Mouse (Mus musculus) heart, adult 2 months (tissue): ENCODE results near the gene Olfr90. TPM values are rescaled to one million over a fixed set of nuclear protein-coding genes. Genes with fewer than 3 reads are reported as not detected.

Experiments used
- DNase-seq, 2 experiments: peaks; one replicate each; pipeline ENCODE4 v3.0.0; 2021
- H3K27ac ChIP-seq: fragments of 200-600 bp; 2 replicates; pipeline ENCODE4 v1.8.1; 2022
- H3K27me3 ChIP-seq: fragments of 200-500 bp; 2 replicates; pipeline ENCODE4 v1.6.1; 2012; ENCODE audit warnings: mild to moderate bottlenecking, low read length, inconsistent platforms, mixed read lengths; ENCODE audit not compliant: control insufficient read depth, insufficient read depth
- H3K36me3 ChIP-seq: fragments of 200-500 bp; 2 replicates; pipeline ENCODE4 v1.6.1; 2012; ENCODE audit warnings: low read length, inconsistent platforms; ENCODE audit not compliant: control insufficient read depth, insufficient read depth
- H3K4me1 ChIP-seq: fragments of 200-500 bp; 2 replicates; pipeline ENCODE4 v1.6.1; 2011; ENCODE audit warnings: low read length; ENCODE audit not compliant: control insufficient read depth, insufficient read depth
- H3K4me3 ChIP-seq: fragments of 200-600 bp; 2 replicates; pipeline ENCODE4 v1.8.1; 2022
- H3K79me2 ChIP-seq: fragments of 200-500 bp; replicated peaks from 2 replicates; pipeline ENCODE4 v1.6.1; 2012; ENCODE audit warnings: mild to moderate bottlenecking, inconsistent platforms, low read length, moderate library complexity, mixed read lengths; ENCODE audit not compliant: control insufficient read depth, insufficient read depth
- H3K9ac ChIP-seq: fragments of 200-500 bp; 2 replicates; pipeline ENCODE4 v1.6.1; 2012; ENCODE audit warnings: low read depth, mild to moderate bottlenecking, control low read depth, inconsistent platforms, low read length, mixed read lengths
- CTCF ChIP-seq: fragments of 200-600 bp; IDR thresholded peaks from 2 replicates; pipeline ENCODE4 v1.8.1; 2022; ENCODE audit warnings: antibody characterized with exemption, mild to moderate bottlenecking, moderate library complexity
- EP300 ChIP-seq: fragments of 200-500 bp; IDR thresholded peaks from 2 replicates; pipeline ENCODE4 v1.6.1; 2011; ENCODE audit warnings: low read depth, low read length, control low read depth; ENCODE audit not compliant: insufficient read depth
- POLR2A ChIP-seq: fragments of 200-500 bp; IDR thresholded peaks from 2 replicates; pipeline ENCODE4 v1.6.1; 2011; ENCODE audit warnings: mild to moderate bottlenecking, low read depth, low read length, control low read depth; ENCODE audit not compliant: insufficient read depth
- WGBS: fragments of 180-500 bp; shearing (Covaris S2); methylation state at CpG from one replicate; pipeline ENCODE4 v1.1.7; 2018; 5-methylcytosine and 5-hydroxymethylcytosine counted together
- intact Hi-C: fragments of 180-260 bp; cut with DNase I; formaldehyde crosslinking; loops from one replicate; pipeline ENCODE4 v1.15.1; 2025
- polyA plus RNA-seq: library from polyadenylated mRNA; depleted of rRNA; stranded (reverse); fragments of >200 nt; gene quantifications from 2 replicates; pipeline ENCODE4 v1.2.3, GENCODE M21; 2012
- total RNA-seq, 2 experiments: library from RNA; stranded (reverse); gene quantifications; 2 replicates each; pipeline ENCODE4 v1.2.3; 2021

The Olfr90 gene
- total and polyA plus RNA-seq, 3 experiments: not detected

GRCm38 (mm10) chr17:37056957-37057356 lies 31.3 kb downstream of the Olfr90 start:
- 88% methylated on average over 6 of the region's 6 CpGs for WGBS
- no peaks in the 10 kb centered on the region for H3K36me3 ChIP-seq
- H3K4me3 ChIP-seq: no peak overlapping the region
- H3K27me3 ChIP-seq: no peaks in the 10 kb centered on the region
- no peaks in the 10 kb centered on the region for H3K79me2 ChIP-seq
- no peak for DNase-seq
- TF ChIP-seq EP300 (no peak), CTCF (no peak), POLR2A (no peak)
- no peak overlapping the region for H3K9ac ChIP-seq
- intact Hi-C loops: no loop called here
- H3K27ac ChIP-seq: no peak overlapping the region
- no peaks in the 10 kb centered on the region for H3K4me1 ChIP-seq

GRCm38 (mm10) chr17:37051745-37052144 lies 36.6 kb downstream of the Olfr90 start:
- no peak overlapping the region for H3K9ac ChIP-seq
- intact Hi-C loops: no loop called here
- 60% methylated on average over 4 of the region's 4 CpGs for WGBS

GRCm38 (mm10) chr17:37050876-37051275 lies 37.4 kb downstream of the Olfr90 start:
- TF ChIP-seq CTCF (no peak), POLR2A (no peak), EP300 (no peak)
- intact Hi-C loops: no loop called here
- H3K9ac ChIP-seq: peak overlapping the region; percentile 24
- H3K4me1 ChIP-seq: 0 out of 2 replicates have a peak, but pooled peaks cover 2% of the 10 kb centered on the region
- 36% methylated on average over 27 of the region's 27 CpGs for WGBS
- H3K79me2 ChIP-seq: no peaks in the 10 kb centered on the region
- H3K36me3 ChIP-seq: no peaks in the 10 kb centered on the region
- 0 out of 2 replicates have a peak, but pooled peaks cover 2% of the 10 kb centered on the region for H3K27me3 ChIP-seq
- peak overlapping the region; percentile 26; the same call in 1 of the 2 replicates for H3K27ac ChIP-seq
- H3K4me3 ChIP-seq: peak overlapping the region; percentile 47
- peak; percentile 4 to 30 for DNase-seq

More at GRCm38 (mm10) chr17:37051745-37052144, 36.6 kb downstream of the Olfr90 start:
- Histone ChIP-seq H3K27ac (no peak overlapping the region), H3K27me3 (0 out of 2 replicates have a peak, but pooled peaks cover 2% of the 10 kb centered on the region), H3K4me3 (no peak overlapping the region), H3K79me2 (no peaks in the 10 kb centered on the region), H3K4me1 (0 out of 2 replicates have a peak, but pooled peaks cover 2% of the 10 kb centered on the region), H3K36me3 (no peaks in the 10 kb centered on the region)
- TF ChIP-seq CTCF: no peak
- no peak for TF ChIP-seq EP300
- no peak for TF ChIP-seq POLR2A
- no peak for DNase-seq

GRCm38 (mm10) chr17:37050399-37050798 lies 37.9 kb downstream of the Olfr90 start:
- TF ChIP-seq CTCF (no peak), POLR2A (peak; percentile 74), EP300 (no peak)
- Histone ChIP-seq H3K4me3 (peak overlapping the region; percentile 47), H3K36me3 (no peaks in the 10 kb centered on the region), H3K79me2 (no peaks in the 10 kb centered on the region), H3K27ac (peak overlapping the region; percentile 26; the same call in 1 of the 2 replicates), H3K27me3 (0 out of 2 replicates have a peak, but pooled peaks cover 2% of the 10 kb centered on the region), H3K9ac (peak overlapping the region; percentile 9; the same call in 1 of the 2 replicates), H3K4me1 (0 out of 2 replicates have a peak, but pooled peaks cover 2% of the 10 kb centered on the region)
- DNase-seq: peak; percentile 80 to 85
- intact Hi-C loops: no loop called here
- 14% methylated on average over 22 of the region's 22 CpGs for whole genome bisulfite sequencing

- peak; percentile 78 for TF ChIP-seq CTCF
- no peak for TF ChIP-seq POLR2A
- Histone ChIP-seq H3K27me3 (0 out of 2 replicates have a peak, but pooled peaks cover 2% of the 10 kb centered on the region), H3K36me3 (no peaks in the 10 kb centered on the region), H3K4me3 (peak overlapping the region; percentile 47), H3K9ac (peak overlapping the region; percentile 9; the same call in 1 of the 2 replicates), H3K4me1 (0 out of 2 replicates have a peak, but pooled peaks cover 2% of the 10 kb centered on the region), H3K27ac (no peak overlapping the region), H3K79me2 (no peaks in the 10 kb centered on the region)
- peak; percentile 68 to 81 for DNase-seq
- WGBS: 22% methylated on average over 39 of the region's 39 CpGs
- intact Hi-C loops: loop anchor here (2.0 to 5.0 kb wide), 3 partner anchors 135 to 212 kb away; partner anchors contain the start of genes Trim26 and Trim40
Observed at GRCm38 (mm10) chr17:37049570-37050310, 38.6 kb downstream of the Olfr90 start.

GRCm38 (mm10) chr17:37048383-37048782 lies 39.9 kb downstream of the Olfr90 start:
- Histone ChIP-seq H3K79me2 (no peaks in the 10 kb centered on the region), H3K27me3 (0 out of 2 replicates have a peak, but pooled peaks cover 2% of the 10 kb centered on the region), H3K4me1 (0 out of 2 replicates have a peak, but pooled peaks cover 2% of the 10 kb centered on the region), H3K4me3 (no peak overlapping the region), H3K9ac (no peak overlapping the region), H3K27ac (no peak overlapping the region), H3K36me3 (no peaks in the 10 kb centered on the region)
- no peak for DNase-seq
- intact Hi-C loops: loop anchor here (2.0 to 5.0 kb wide), 3 partner anchors 134 to 211 kb away; partner anchors contain the start of genes Trim26 and Trim40
- WGBS: 69% methylated on average over 7 of the region's 7 CpGs
- TF ChIP-seq CTCF (no peak; the same call in 1 of the 2 replicates), EP300 (no peak), POLR2A (no peak)
